Mouse (Mus musculus) E14TG2a.4 (cell line): Measurements from ENCODE around the gene Psmc2.

Source experiments
- CTCF ChIP-seq: conservative IDR thresholded peaks from 2 replicates; pipeline ENCODE4 v1.5.1; 2014; ENCODE audit warnings: low read length
- NANOG ChIP-seq: IDR thresholded peaks from 2 replicates; pipeline ENCODE4 v1.6.1; 2014; ENCODE audit warnings: borderline replicate concordance, low read length, mixed read lengths
- POU5F1 ChIP-seq: IDR thresholded peaks from 2 replicates; pipeline ENCODE4 v1.6.1; 2014; ENCODE audit warnings: low read length, borderline replicate concordance

DNA sequence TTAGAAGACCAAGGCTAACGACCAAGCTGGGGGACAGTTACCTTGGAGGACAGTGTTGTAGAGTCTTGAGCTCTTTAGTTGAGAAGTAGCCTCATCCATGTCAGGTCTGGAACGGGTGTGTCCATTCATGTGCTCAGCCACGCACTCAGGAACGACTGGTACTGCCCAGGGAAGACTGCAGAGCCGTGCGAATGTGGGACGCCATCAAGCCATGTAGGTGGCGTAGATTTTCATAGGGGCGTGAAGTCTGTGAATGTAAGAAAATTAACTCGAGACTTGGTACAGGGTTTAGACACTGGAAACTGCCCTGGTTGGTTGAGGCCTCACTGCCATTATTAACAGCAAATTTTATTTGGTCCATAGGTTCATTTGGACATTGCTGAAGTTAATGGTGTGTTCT is 41.5 kb upstream of the Psmc2 start:
- no peak for TF ChIP-seq CTCF
- TF ChIP-seq NANOG: no peak
- no peak for TF ChIP-seq POU5F1
